Mouse (Mus musculus): ENCODE results near the gene Hmcn2. TPM values are rescaled to one million over a fixed set of nuclear protein-coding genes. Genes with fewer than 3 reads are reported as not detected.

Hmcn2 gene
- polyA plus RNA-seq, 1 experiment from 2014 or later = 1.2 TPM

GRCm38 (mm10) chr2:31494315-31494714 is 180.1 kb downstream of the Hmcn2 start:
- H3K27me3 ChIP-seq = no peaks in the 10 kb centered on the region
- H3K4me3 ChIP-seq = no peak overlapping the region
- no peak overlapping the region for H3K4me2 ChIP-seq
- 77% methylated on average over 5 of the region's 5 CpGs for WGBS
- H3K9me3 ChIP-seq = no peaks in the 10 kb centered on the region
- H3K9ac ChIP-seq = no peak overlapping the region
- H3K27ac ChIP-seq = no peak overlapping the region
- no peaks in the 10 kb centered on the region for H3K36me3 ChIP-seq
- no peaks in the 10 kb centered on the region for H3K4me1 ChIP-seq
- ATAC-seq (ENCODE audit: borderline replicate concordance, extremely low read depth, low FRiP score, low TSS enrichment) = no peak

GRCm38 (mm10) chr2:31495046-31495476 is 180.8 kb downstream of the Hmcn2 start:
- Histone ChIP-seq H3K4me2 (no peak overlapping the region), H3K27me3 (no peaks in the 10 kb centered on the region)
- WGBS = 66% methylated on average over 13 of the region's 13 CpGs

GRCm38 (mm10) chr2:31496141-31496540 is 181.9 kb downstream of the Hmcn2 start:
- H3K36me3 ChIP-seq = no peaks in the 10 kb centered on the region
- H3K9me3 ChIP-seq = no peaks in the 10 kb centered on the region
- H3K4me2 ChIP-seq = no peak overlapping the region
- no peak overlapping the region for H3K9ac ChIP-seq
- ATAC-seq (ENCODE audit: borderline replicate concordance, extremely low read depth, low FRiP score, low TSS enrichment) = no peak
- no peak overlapping the region for H3K27ac ChIP-seq
- WGBS = 4% methylated on average over 1 of the region's 1 CpGs
- H3K4me1 ChIP-seq = no peaks in the 10 kb centered on the region
- H3K4me3 ChIP-seq = no peak overlapping the region
- H3K27me3 ChIP-seq = no peaks in the 10 kb centered on the region

More at GRCm38 (mm10) chr2:31495046-31495476, 180.8 kb downstream of the Hmcn2 start:
- Histone ChIP-seq H3K9ac (no peak overlapping the region), H3K9me3 (no peaks in the 10 kb centered on the region), H3K4me1 (no peaks in the 10 kb centered on the region), H3K36me3 (no peaks in the 10 kb centered on the region), H3K27ac (no peak overlapping the region), H3K4me3 (no peak overlapping the region)
- ATAC-seq (ENCODE audit: borderline replicate concordance, extremely low read depth, low FRiP score, low TSS enrichment) = no peak

- no peaks in the 10 kb centered on the region for H3K9me3 ChIP-seq
- no peak for ATAC-seq (ENCODE audit: borderline replicate concordance, extremely low read depth, low FRiP score, low TSS enrichment)
- H3K4me3 ChIP-seq = no peak overlapping the region
- H3K27me3 ChIP-seq = no peaks in the 10 kb centered on the region
- no peak overlapping the region for H3K4me2 ChIP-seq
- no peak overlapping the region for H3K9ac ChIP-seq
- no peaks in the 10 kb centered on the region for H3K36me3 ChIP-seq
- no peaks in the 10 kb centered on the region for H3K4me1 ChIP-seq
- WGBS = 66% methylated on average over 7 of the region's 7 CpGs
- H3K27ac ChIP-seq = no peak overlapping the region
Measured at GRCm38 (mm10) chr2:31497113-31497512, 182.9 kb downstream of the Hmcn2 start.

- H3K4me2 ChIP-seq = no peak overlapping the region
- H3K9ac ChIP-seq = no peak overlapping the region
- 70% methylated on average over 19 of the region's 19 CpGs for WGBS
- H3K27ac ChIP-seq = no peak overlapping the region
- no peaks in the 10 kb centered on the region for H3K27me3 ChIP-seq
- no peaks in the 10 kb centered on the region for H3K4me1 ChIP-seq
- ATAC-seq (ENCODE audit: borderline replicate concordance, extremely low read depth, low FRiP score, low TSS enrichment) = no peak
- no peaks in the 10 kb centered on the region for H3K9me3 ChIP-seq
- no peaks in the 10 kb centered on the region for H3K36me3 ChIP-seq
- no peak overlapping the region for H3K4me3 ChIP-seq
Measured at GRCm38 (mm10) chr2:31497635-31498034, 183.4 kb downstream of the Hmcn2 start.

- Histone ChIP-seq H3K27ac (no peak overlapping the region), H3K4me3 (no peak overlapping the region), H3K4me1 (no peaks in the 10 kb centered on the region), H3K27me3 (no peaks in the 10 kb centered on the region), H3K9me3 (no peaks in the 10 kb centered on the region), H3K4me2 (no peak overlapping the region), H3K9ac (no peak overlapping the region), H3K36me3 (no peaks in the 10 kb centered on the region)
- 63% methylated on average over 21 of the region's 21 CpGs for WGBS
- ATAC-seq (ENCODE audit: borderline replicate concordance, extremely low read depth, low FRiP score, low TSS enrichment) = no peak
Measured at GRCm38 (mm10) chr2:31499327-31500291, 185.4 kb downstream of the Hmcn2 start.

GRCm38 (mm10) chr2:31500292-31501204 is 186.3 kb downstream of the Hmcn2 start:
- ATAC-seq (ENCODE audit: borderline replicate concordance, extremely low read depth, low FRiP score, low TSS enrichment) = no peak
- Histone ChIP-seq H3K9ac (no peak overlapping the region), H3K36me3 (no peaks in the 10 kb centered on the region), H3K27ac (no peak overlapping the region), H3K9me3 (no peaks in the 10 kb centered on the region), H3K4me2 (no peak overlapping the region), H3K4me3 (no peak overlapping the region), H3K4me1 (no peaks in the 10 kb centered on the region), H3K27me3 (no peaks in the 10 kb centered on the region)
- 91% methylated on average over 24 of the region's 24 CpGs for WGBS

- no peaks in the 10 kb centered on the region for H3K9me3 ChIP-seq
- H3K4me1 ChIP-seq = no peaks in the 10 kb centered on the region
Measured at GRCm38 (mm10) chr2:31501448-31502130, 187.4 kb downstream of the Hmcn2 start.

GRCm38 (mm10) chr2:31502616-31503522 is 188.7 kb downstream of the Hmcn2 start:
- Histone ChIP-seq H3K4me2 (no peak overlapping the region), H3K4me1 (no peaks in the 10 kb centered on the region), H3K36me3 (no peaks in the 10 kb centered on the region), H3K27me3 (no peaks in the 10 kb centered on the region), H3K4me3 (no peak overlapping the region), H3K27ac (no peak overlapping the region), H3K9me3 (no peaks in the 10 kb centered on the region), H3K9ac (no peak overlapping the region)
- WGBS = 59% methylated on average over 15 of the region's 15 CpGs
- ATAC-seq (ENCODE audit: borderline replicate concordance, extremely low read depth, low FRiP score, low TSS enrichment) = no peak

More at GRCm38 (mm10) chr2:31501448-31502130, 187.4 kb downstream of the Hmcn2 start:
- H3K36me3 ChIP-seq = no peaks in the 10 kb centered on the region
- H3K27ac ChIP-seq = no peak overlapping the region
- no peak overlapping the region for H3K4me3 ChIP-seq
- no peak overlapping the region for H3K4me2 ChIP-seq
- no peak for ATAC-seq (ENCODE audit: borderline replicate concordance, extremely low read depth, low FRiP score, low TSS enrichment)
- 58% methylated on average over 20 of the region's 20 CpGs for WGBS
- H3K27me3 ChIP-seq = no peaks in the 10 kb centered on the region
- H3K9ac ChIP-seq = no peak overlapping the region

GRCm38 (mm10) chr2:31505472-31505871 is 191.3 kb downstream of the Hmcn2 start:
- no peak overlapping the region for H3K9ac ChIP-seq
- H3K4me2 ChIP-seq = no peak overlapping the region
- no peak overlapping the region for H3K4me3 ChIP-seq
- no peaks in the 10 kb centered on the region for H3K36me3 ChIP-seq
- no peak for ATAC-seq (ENCODE audit: borderline replicate concordance, extremely low read depth, low FRiP score, low TSS enrichment)
- H3K4me1 ChIP-seq = no peaks in the 10 kb centered on the region
- WGBS = 38% methylated on average over 11 of the region's 11 CpGs
- H3K27ac ChIP-seq = no peak overlapping the region
- no peaks in the 10 kb centered on the region for H3K9me3 ChIP-seq
- H3K27me3 ChIP-seq = no peaks in the 10 kb centered on the region

GRCm38 (mm10) chr2:31508851-31509250 is 194.6 kb downstream of the Hmcn2 start:
- Histone ChIP-seq H3K36me3 (no peaks in the 10 kb centered on the region), H3K4me3 (no peak overlapping the region), H3K9me3 (no peaks in the 10 kb centered on the region), H3K4me2 (no peak overlapping the region), H3K9ac (no peak overlapping the region), H3K27ac (no peak overlapping the region), H3K27me3 (no peaks in the 10 kb centered on the region), H3K4me1 (no peaks in the 10 kb centered on the region)
- WGBS = 94% methylated on average over 6 of the region's 6 CpGs
- ATAC-seq (ENCODE audit: borderline replicate concordance, extremely low read depth, low FRiP score, low TSS enrichment) = no peak
